Mouse (Mus musculus): ENCODE measurements around the gene Zfp882.
"Not testable (repeated sequence)": the region's sequence is repeated elsewhere in the genome, so short reads cannot be mapped to it uniquely, and the experiment has no call there.

GRCm38 (mm10) chr8:71903084-71903483 is 5.3 kb upstream of the Zfp882 start:
- TF ChIP-seq CTCF (IDR thresholded peaks at IDR 0.05; ENCODE audit: low read depth, low read length); POLR2A (IDR thresholded peaks at IDR 0.05; ENCODE audit: borderline replicate concordance, low read depth, low read length): not testable (repeated sequence)

All from bone marrow macrophage, adult 2 months (primary cell).